Mouse (Mus musculus) heart, embryonic 14.5 days (tissue): ENCODE results near the gene Dynlt1a. TPM values are rescaled to one million over a fixed set of nuclear protein-coding genes. Genes with fewer than 3 reads are reported as not detected.
"Not testable (repeated sequence)": the region's sequence is repeated elsewhere in the genome, so short reads cannot be mapped to it uniquely, and the experiment has no call there.

Source experiments
- ATAC-seq: fragments of 200-750 bp; cut with Nextera tagmentation; 2 replicates; pipeline ENCODE4 v1.8.0; 2017; ENCODE audit warnings: low read depth, moderate TSS enrichment; ENCODE audit not compliant: insufficient number of reproducible peaks, insufficient read depth, low FRiP score
- H3K27ac ChIP-seq, 2 experiments: fragments of 200-500 bp in 1 of 2; fragments of 300-500 bp in 1 of 2; sonication (generic) in 1 of 2; replicated peaks in 1 of 2; 2 replicates each; pipeline ENCODE4 v1.5.1; 2012 to 2014; ENCODE audit warnings: low read depth in 2 of 2, low read length in 2 of 2, control low read depth in 1 of 2, mild to moderate bottlenecking in 1 of 2, mixed read lengths in 1 of 2; ENCODE audit not compliant: control insufficient read depth in 1 of 2, insufficient read depth in 1 of 2
- H3K27me3 ChIP-seq: fragments of 300-500 bp; sonication (generic); 2 replicates; pipeline ENCODE4 v1.6.1; 2014; ENCODE audit warnings: mild to moderate bottlenecking, low read length, control low read depth; ENCODE audit not compliant: control insufficient read depth, insufficient read depth
- H3K36me3 ChIP-seq: fragments of 300-500 bp; sonication (generic); 2 replicates; pipeline ENCODE4 v1.6.1; 2014; ENCODE audit warnings: mild to moderate bottlenecking, control low read depth, low read length, mixed read lengths; ENCODE audit not compliant: control insufficient read depth, insufficient read depth
- H3K4me1 ChIP-seq, 2 experiments: fragments of 200-500 bp in 1 of 2; fragments of 300-500 bp in 1 of 2; sonication (generic) in 1 of 2; 2 replicates each; pipeline ENCODE4 v1.6.1; 2012 to 2014; ENCODE audit warnings: low read length in 2 of 2, control low read depth in 1 of 2, mixed read lengths in 1 of 2; ENCODE audit not compliant: control insufficient read depth in 2 of 2, insufficient read depth in 2 of 2
- H3K4me2 ChIP-seq: fragments of 300-500 bp; sonication (generic); 2 replicates; pipeline ENCODE4 v1.6.1; 2014; ENCODE audit warnings: mild to moderate bottlenecking, low read length
- H3K4me3 ChIP-seq, 2 experiments: fragments of 200-500 bp in 1 of 2; fragments of 300-500 bp in 1 of 2; sonication (generic) in 1 of 2; 2 replicates each; pipeline ENCODE4 v1.5.1; 2012 to 2014; ENCODE audit warnings: low read length in 2 of 2, mild to moderate bottlenecking in 2 of 2, control low read depth in 1 of 2, low read depth in 1 of 2, moderate library complexity in 1 of 2; ENCODE audit not compliant: control insufficient read depth in 1 of 2, insufficient read depth in 1 of 2
- H3K9ac ChIP-seq: fragments of 300-500 bp; sonication (generic); 2 replicates; pipeline ENCODE4 v1.6.1; 2014; ENCODE audit warnings: mild to moderate bottlenecking, low read length
- H3K9me3 ChIP-seq: fragments of 300-500 bp; sonication (generic); 2 replicates; pipeline ENCODE4 v1.6.1; 2016; ENCODE audit warnings: low read length, control low read depth; ENCODE audit not compliant: control insufficient read depth
- WGBS: fragments of 180-500 bp; shearing (Covaris S2); extraction: QIAGEN DNeasy Blood & Tissue Kit; methylation state at CpG from one replicate; pipeline ENCODE4 v1.1.7; 2014; 5-methylcytosine and 5-hydroxymethylcytosine counted together
- polyA plus RNA-seq: library from polyadenylated mRNA; unstranded; fragments of >200 nt; fragmentation: Nextera tagmentation; extraction: Ambion mirVana; gene quantifications from 2 replicates; pipeline ENCODE4 v1.2.1, GENCODE M21; 2014

Dynlt1a gene
- polyA plus RNA-seq, 1 experiment from 2014 or later = 13.6 TPM

DNA sequence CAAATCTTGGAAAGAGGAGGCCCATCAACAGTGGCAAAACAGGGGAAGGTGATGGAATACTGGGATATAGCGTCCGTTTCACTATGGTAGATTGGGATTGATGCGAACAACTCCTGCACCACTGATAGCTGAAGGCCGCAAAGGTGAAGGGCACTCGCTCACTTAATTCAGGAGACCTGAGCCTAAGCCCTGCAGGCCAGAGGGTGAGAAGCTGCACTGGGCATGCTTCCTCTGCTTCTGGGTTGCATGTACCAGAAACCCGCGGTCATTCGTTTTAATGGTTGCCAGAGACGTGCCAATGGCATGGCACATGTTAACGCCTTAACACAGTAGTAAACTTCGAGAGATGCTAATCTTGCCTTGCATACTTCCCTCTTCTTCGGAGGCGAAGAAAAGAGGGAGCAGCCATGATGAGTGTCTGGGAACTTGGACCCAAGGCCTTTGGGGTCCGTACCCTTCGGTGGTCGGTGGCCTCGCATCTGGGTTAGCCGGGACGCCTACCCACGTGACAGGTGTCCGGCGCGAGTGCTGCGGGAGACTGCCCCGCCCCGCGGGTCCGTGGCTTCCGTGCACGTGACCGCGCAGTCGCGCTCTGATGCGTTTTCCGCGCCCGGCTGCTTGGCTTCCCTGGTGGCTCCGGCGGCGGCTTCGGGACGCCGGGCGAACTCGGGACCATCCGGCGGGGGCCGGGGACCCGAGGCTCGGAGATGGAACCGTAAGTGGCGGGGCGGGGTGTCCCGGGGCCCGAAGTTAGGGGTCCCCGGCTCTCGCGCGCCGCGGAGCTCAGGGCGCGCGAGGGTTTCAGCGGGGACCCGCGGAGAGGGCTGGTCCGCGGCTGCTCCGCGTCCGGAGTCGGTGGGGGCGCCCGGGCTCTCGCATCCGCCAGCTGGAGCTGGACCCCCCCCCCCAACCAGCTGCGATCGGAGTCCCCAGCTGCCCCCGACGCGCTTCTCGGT lies 47.1 kb downstream of the Dynlt1a start:
- H3K9me3 ChIP-seq, H3K27me3 ChIP-seq, H3K4me1 ChIP-seq, H3K36me3 ChIP-seq, H3K27ac ChIP-seq: not testable (repeated sequence)
- Histone ChIP-seq H3K4me2 (peak overlapping the region; percentile 68), H3K4me3 (peak overlapping the region; percentile 54 to 63), H3K9ac (peak overlapping the region; percentile 78)
- ATAC-seq = peak; percentile 70
- WGBS = under 1% methylated on average over 48 of the region's 84 CpGs

DNA sequence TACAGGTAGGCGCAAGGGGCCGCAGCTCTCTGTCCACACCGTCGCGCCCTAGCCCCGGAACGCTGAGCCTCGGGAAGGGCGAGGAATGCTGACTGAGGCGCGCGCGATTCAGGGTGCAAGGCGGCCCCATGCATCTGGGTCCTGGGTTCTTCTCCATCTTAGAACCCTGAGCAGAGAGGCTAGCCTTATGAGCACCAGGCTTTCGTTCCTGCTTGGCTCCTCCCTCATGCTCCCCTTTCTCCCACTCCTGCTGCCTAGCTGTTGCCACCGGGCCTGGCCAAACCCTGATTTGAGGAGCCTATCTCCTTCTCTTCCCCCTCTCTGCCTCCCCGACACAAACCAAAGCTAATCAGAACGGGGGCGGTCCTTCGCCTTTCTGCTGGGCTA lies 60.2 kb downstream of the Dynlt1a start:
- H3K4me2 ChIP-seq = peak overlapping the region; percentile 27; the same call in 1 of the 2 replicates
- H3K36me3 ChIP-seq, H3K9ac ChIP-seq, H3K27ac ChIP-seq, ATAC-seq, H3K4me3 ChIP-seq, H3K9me3 ChIP-seq, H3K4me1 ChIP-seq, H3K27me3 ChIP-seq: not testable (repeated sequence)
- WGBS = 1% methylated on average over 11 of the region's 20 CpGs

DNA sequence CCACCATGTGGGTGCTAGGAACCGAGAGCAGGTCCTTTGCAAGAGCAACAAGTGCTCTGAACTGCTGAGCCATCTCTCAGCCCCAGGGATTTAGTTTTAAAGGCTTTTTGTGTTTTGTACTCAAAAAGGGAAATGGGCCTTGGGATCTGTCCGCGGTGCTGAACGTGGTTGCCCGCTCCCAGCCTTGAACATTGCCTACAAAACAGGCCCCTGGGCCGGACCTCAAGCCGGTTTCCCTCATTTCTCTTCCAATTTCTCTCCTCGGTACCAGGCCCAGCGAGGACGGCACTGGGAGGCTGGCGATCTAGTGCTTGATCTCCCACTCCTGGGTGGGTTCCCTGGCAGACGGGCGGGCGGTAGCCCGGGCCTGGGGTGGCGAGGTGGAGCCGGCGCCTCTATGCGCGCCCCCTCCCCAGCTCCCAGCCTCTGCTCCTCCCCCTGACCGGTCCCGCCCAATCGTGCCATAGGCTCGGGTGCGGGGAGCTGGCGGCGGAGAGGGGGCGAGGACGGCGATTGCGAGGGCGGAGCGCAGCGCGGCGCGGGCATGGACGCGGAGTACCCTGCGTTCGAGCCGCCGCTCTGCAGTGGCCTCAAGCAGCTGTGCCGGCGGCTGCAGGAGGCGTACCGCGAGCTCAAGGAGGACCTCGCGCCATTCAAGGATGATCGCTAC lies 60.8 kb downstream of the Dynlt1a start, which contains the start of gene Tmem181a:
TSS of gene Tmem181a (plus strand) at position 461 of the 670 bp plus-strand sequence.
- H3K36me3 ChIP-seq, H3K27ac ChIP-seq, H3K9ac ChIP-seq, H3K4me1 ChIP-seq, H3K4me3 ChIP-seq, ATAC-seq, H3K27me3 ChIP-seq, H3K9me3 ChIP-seq: not testable (repeated sequence)
- WGBS = 0% methylated on average over 9 of the region's 51 CpGs
- H3K4me2 ChIP-seq = peak within 1 kb of the TSS; percentile 27; the same call in 1 of the 2 replicates

Other genes with a start within 250 kb of the Dynlt1a start
- gene Serac1, start 237.8 kb downstream of the Dynlt1a start, polyA plus RNA-seq = 4.6 and 4.8 TPM in 2 replicates
- 148 and 163 TPM in 2 replicates for gene Gtf2h5, start 237.7 kb downstream of the Dynlt1a start, polyA plus RNA-seq
- 61.4 and 67.3 TPM in 2 replicates for gene Tulp4, start 211.1 kb downstream of the Dynlt1a start, polyA plus RNA-seq
- 18.6 and 18.8 TPM in 2 replicates for gene Tmem181a, start 60.6 kb downstream of the Dynlt1a start, polyA plus RNA-seq
- gene Dynlt1b, start 112.6 kb upstream of the Dynlt1a start, polyA plus RNA-seq = 486 and 545 TPM in 2 replicates